Mouse (Mus musculus) right cerebral cortex, postnatal 10 days (tissue): ENCODE results near the gene Hsd11b2.

ENCODE experiments used
- DNase-seq, 2 experiments: peaks; one replicate each; pipeline ENCODE4 v3.0.0; 2021; ENCODE audit warnings: low spot score in 2 of 2

Gene Hsd11b2

GRCm38 (mm10) chr8:105518436-105519313, at the start of gene Hsd11b2:
Gene Hsd11b2, plus strand, starts transcription at chr8:105518755.
- DNase-seq, result peak; percentile 62

- DNase-seq, result peak; percentile 72 to 76
Observed at GRCm38 (mm10) chr8:105469041-105469695, 49.4 kb upstream of the Hsd11b2 start.

GRCm38 (mm10) chr8:105469816-105470215, 48.7 kb upstream of the Hsd11b2 start:
- peak in 1 of 2 experiments; percentile 37 for DNase-seq

GRCm38 (mm10) chr8:105470262-105470661, 48.3 kb upstream of the Hsd11b2 start:
- DNase-seq, result no peak

- DNase-seq, result no peak
Observed at GRCm38 (mm10) chr8:105470681-105471313, 47.8 kb upstream of the Hsd11b2 start.

- peak; percentile 87 to 91 for DNase-seq
Observed at GRCm38 (mm10) chr8:105471314-105472015, 47.1 kb upstream of the Hsd11b2 start, which contains the start of gene Tppp3. Gene Tppp3, minus strand, starts transcription at chr8:105471526.

GRCm38 (mm10) chr8:105472414-105472932, 46.1 kb upstream of the Hsd11b2 start:
- DNase-seq, result peak in 1 of 2 experiments; percentile 36

- DNase-seq, result no peak
Observed at GRCm38 (mm10) chr8:105472983-105473382, 45.6 kb upstream of the Hsd11b2 start.

- DNase-seq, result peak; percentile 67 to 82
Observed at GRCm38 (mm10) chr8:105473816-105474606, 44.5 kb upstream of the Hsd11b2 start.

GRCm38 (mm10) chr8:105474680-105475079, 43.9 kb upstream of the Hsd11b2 start:
- no peak for DNase-seq

- no peak for DNase-seq
Observed at GRCm38 (mm10) chr8:105475254-105475653, 43.3 kb upstream of the Hsd11b2 start.

- no peak for DNase-seq
Observed at GRCm38 (mm10) chr8:105475742-105476141, 42.8 kb upstream of the Hsd11b2 start.

- no peak for DNase-seq
Observed at GRCm38 (mm10) chr8:105476161-105476560, 42.4 kb upstream of the Hsd11b2 start.

GRCm38 (mm10) chr8:105476628-105477413, 41.7 kb upstream of the Hsd11b2 start:
- DNase-seq, result peak; percentile 50 to 70

GRCm38 (mm10) chr8:105477792-105478191, 40.8 kb upstream of the Hsd11b2 start:
- DNase-seq, result no peak

GRCm38 (mm10) chr8:105481013-105481412, 37.5 kb upstream of the Hsd11b2 start:
- no peak for DNase-seq

- DNase-seq, result no peak
Observed at GRCm38 (mm10) chr8:105481453-105481852, 37.1 kb upstream of the Hsd11b2 start.

- DNase-seq, result no peak
Observed at GRCm38 (mm10) chr8:105482123-105482522, 36.4 kb upstream of the Hsd11b2 start.

GRCm38 (mm10) chr8:105483212-105484029, 35.1 kb upstream of the Hsd11b2 start:
- peak in 1 of 2 experiments; percentile 48 for DNase-seq
